Mouse (Mus musculus) mouse trophoblast stem cell (cell line): Measurements from ENCODE around the gene Slc44a5.
"Not testable (repeated sequence)": the region's sequence is repeated elsewhere in the genome, so short reads cannot be mapped to it uniquely, and the experiment has no call there.

Source experiments
- in situ Hi-C, 2 experiments: fragments of 300-500 bp; cut with MseI, MboI; formaldehyde crosslinking; loops; 2 replicates in 1 of 2; 3 replicates in 1 of 2; pipeline ENCODE4 v1.15.1; 2025

The Slc44a5 gene

GRCm38 (mm10) chr3:153968549-153968948 is 4.7 kb upstream of the Slc44a5 start:
- in situ Hi-C loops, result no loop called here

GRCm38 (mm10) chr3:153969451-153969850 is 3.8 kb upstream of the Slc44a5 start:
- in situ Hi-C loops, result no loop called here

DNA sequence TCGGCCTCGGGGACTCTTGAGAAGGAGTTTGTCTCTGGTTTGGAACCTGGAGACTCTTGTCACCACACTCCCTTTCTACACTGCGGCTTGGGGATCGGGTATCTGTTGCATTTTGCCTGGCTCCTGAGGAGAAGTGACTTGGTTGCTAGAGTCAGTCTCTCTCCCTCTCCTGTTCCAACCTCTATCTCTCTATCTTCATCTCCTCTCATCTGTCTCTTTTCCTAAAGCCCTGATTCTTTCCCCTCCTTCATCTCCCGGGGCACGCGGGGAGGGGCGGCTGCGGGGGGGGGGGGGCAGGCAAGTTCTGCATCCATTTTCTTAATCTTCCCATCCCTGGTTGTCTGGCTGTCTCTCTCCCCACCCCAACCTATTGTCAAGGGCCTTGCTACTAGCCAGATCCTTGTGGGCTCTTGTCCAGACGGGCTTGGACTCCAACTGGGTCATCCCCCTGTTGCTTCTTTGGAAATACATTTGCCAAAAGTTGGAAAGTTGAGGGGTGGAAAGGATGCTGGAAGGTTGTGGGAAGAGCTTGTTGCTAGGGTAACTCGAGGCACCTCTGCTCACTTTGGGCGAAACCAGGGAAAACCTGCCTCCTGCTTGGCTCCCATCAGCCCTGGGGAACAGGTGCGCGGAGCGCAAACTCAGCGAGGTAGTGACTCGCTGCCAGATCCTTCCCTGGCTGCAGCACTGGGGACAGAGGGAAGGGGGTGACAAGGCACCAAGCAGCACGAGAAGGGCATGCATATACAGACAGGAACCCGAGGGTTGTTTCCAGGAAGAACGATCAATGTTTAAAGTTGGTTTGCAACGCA is 919 bp downstream of the Slc44a5 start:
- in situ Hi-C loops, result no loop called here

GRCm38 (mm10) chr3:153975060-153975459 is 1.8 kb downstream of the Slc44a5 start:
- in situ Hi-C loops, result no loop called here

DNA sequence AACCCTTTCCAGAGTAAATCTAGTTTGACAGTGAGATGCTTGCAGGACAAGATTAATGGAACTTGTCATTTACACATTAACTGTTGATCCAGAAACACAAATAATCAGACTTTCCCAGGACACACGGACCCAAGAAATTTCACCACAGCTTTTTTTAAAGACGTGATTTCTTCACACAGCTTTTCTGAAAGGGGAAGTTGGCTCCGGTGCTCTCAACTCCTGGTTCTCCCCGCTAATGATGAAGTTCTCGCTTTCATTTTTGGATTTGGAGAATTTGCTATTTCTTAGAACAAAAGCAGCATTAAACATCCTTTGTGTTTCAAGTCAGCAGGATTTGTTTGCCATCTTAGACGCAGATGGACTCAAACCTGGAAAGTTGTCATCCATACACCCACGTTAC is 2.6 kb downstream of the Slc44a5 start:
- in situ Hi-C loops, result no loop called here

DNA sequence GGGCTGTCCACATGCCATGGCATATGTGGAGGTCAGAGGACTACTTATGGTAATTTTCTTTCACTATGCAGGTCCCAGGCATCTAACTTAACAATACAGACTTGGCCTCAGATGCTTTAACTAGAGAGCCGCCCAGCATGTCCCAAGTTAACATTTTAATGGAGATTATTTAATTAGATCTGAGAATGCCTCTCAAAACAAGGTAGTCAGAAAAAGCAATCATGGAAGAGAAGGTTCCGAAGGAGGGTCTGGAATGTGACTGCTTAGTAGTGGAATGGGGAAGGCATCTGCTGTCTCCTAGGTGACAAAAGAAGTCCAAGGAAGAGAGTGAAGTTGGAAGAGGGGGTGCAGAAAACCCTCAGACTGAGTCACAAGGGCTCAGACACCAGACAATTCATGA is 7.4 kb downstream of the Slc44a5 start:
- in situ Hi-C loops, result no loop called here

DNA sequence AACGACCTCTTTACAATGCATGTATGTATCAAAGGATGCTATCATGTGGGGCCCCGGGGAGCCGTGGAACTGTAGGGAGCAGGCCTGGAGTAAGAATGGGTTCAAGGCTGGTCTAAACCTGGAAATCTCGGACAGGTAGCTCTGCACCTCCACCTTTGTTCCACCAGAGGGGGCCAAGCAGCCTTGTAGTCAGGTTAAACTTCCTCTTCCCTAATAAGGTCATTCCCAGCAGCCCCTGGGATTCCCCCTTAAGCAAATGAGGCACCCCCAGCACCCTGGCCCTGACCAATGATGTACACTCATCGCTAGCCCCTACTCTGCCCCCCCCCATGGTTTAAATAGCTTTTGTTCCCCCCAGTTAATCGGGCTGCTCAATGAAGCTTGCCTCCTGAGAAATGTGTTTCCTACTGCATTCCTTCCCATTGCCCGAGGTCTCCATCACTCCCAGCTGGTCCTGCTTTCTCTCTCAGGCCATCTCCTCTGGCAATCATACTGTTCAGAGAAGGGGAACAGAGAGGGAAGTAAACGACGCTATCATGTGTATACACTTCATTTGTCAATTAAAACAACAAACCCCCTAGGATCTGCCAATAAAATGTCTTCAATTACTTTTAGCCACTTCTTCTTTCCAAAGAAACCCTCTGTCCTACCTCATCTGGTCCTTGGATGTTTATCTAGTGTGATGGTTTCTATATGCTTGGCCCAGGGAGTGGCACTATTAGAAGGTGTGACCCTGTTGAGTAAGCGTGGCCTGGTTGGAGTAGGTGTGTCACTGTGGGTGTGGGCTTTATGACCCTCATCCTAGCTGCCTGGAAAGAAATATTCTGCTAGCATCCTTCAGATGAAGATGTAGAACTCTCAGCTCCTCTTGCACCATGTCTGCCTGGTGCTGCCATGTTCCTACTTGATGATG is 11.4 kb downstream of the Slc44a5 start:
- in situ Hi-C loops, result loop anchor here in 1 of 2 experiments (5.0 kb wide), 1 partner anchor 238 kb away; no protein-coding TSS in a partner anchor

GRCm38 (mm10) chr3:153999797-154000528 is 26.7 kb downstream of the Slc44a5 start:
- in situ Hi-C loops, result no loop called here

- in situ Hi-C loops, result no loop called here
Measured at GRCm38 (mm10) chr3:154001348-154001747, 28.1 kb downstream of the Slc44a5 start.

DNA sequence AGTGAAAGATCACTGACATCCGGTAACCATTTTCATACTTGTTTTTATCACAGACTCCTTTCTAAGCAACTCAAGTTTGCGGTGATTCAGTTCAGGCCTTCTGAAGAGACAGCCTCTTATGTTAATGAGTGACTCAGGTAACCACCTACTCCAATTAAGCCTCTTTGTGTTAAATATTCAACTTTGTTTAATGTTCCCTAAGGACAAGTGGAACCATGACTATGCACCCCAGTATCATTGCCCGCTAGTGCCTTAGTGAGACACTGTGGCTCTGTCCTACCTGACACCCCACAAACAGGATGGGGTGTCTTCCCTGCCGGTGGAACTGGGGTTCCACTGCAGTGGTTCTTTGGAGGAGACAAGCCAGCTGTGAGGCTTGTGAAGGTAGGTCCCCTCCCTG is 73.6 kb downstream of the Slc44a5 start:
- in situ Hi-C loops, result no loop called here

- in situ Hi-C loops, result no loop called here
Measured at GRCm38 (mm10) chr3:154053331-154053730, 80.1 kb downstream of the Slc44a5 start.

- in situ Hi-C loops, result no loop called here
Measured at GRCm38 (mm10) chr3:154057464-154057863, 84.2 kb downstream of the Slc44a5 start.

DNA sequence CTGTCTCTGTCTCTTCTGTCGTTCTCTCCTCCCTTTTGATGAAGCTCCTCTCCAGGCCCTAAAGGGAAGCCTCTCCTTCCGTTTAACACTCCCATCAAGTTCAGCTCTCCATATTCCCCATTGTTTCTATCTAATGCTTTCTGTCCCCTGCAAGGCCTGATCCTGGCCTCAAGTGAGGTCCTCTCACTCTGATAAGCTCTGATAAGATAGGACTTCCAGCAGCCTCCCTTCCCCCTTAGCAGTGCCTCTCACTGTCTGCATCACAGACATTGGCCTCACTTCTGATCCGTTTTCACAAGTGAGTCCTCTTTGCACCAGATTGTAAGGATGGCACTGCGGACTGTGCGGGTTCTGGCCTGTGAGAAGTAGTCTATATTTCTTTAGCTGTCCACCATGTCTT is 85.0 kb downstream of the Slc44a5 start:
- in situ Hi-C loops, result no loop called here

DNA sequence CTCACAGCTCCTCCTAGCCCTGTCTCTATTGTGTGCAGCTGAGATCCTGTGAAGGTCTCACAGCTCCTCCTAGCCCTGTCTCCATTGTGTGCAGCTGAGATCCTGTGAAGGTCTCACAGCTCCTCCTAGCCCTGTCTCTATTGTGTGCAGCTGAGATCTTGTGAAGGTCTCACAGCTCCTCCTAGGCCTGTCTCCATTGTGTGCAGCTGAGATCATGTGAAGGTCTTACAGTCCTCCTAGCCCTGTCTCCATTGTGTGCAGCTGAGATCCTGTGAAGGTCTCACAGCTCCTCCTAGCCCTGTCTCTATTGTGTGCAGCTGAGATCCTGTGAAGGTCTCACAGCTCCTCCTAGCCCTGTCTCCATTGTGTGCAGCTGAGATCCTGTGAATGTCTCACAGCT is 98.8 kb downstream of the Slc44a5 start:
- in situ Hi-C loops, result not testable (repeated sequence)

DNA sequence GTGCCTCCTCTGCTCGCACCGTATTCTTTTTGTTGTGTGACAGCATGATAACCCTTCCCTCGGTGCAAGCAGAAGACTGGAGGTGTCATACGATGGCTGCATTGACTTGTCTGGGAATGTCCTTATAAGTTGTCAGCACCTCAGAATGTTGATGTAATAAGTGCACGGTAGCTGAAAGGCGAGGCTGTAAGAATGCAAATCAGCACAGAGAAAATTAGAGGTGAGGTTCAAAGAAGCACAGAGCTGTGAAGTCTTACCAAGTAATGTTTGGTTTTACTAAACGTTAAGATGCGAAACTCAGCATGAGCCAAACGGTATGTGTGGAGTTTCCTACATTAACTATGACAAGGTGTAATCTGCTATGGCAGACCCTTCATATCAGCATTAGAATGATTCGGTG is 102.5 kb downstream of the Slc44a5 start:
- in situ Hi-C loops, result no loop called here

DNA sequence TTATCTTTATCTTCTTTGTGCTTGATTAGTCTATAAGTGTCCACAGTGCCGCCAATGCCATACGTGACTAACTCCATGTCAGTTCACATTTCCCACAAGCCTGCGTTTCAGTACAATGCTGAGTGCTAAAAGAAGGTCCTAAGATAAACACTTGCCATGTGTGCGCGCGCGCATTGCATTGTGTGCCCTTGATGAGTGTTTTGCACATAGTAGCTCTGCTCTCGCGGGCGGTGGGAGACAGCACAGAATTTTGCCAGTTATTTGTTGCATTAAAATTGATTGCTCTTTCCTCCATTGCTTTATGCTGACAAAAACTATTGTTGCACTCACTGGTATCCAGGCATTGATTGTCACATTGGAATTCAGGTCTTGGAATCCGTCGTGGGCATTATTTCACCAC is 108.5 kb downstream of the Slc44a5 start:
- in situ Hi-C loops, result no loop called here

GRCm38 (mm10) chr3:154082241-154082640 is 109.0 kb downstream of the Slc44a5 start:
- in situ Hi-C loops, result no loop called here

DNA sequence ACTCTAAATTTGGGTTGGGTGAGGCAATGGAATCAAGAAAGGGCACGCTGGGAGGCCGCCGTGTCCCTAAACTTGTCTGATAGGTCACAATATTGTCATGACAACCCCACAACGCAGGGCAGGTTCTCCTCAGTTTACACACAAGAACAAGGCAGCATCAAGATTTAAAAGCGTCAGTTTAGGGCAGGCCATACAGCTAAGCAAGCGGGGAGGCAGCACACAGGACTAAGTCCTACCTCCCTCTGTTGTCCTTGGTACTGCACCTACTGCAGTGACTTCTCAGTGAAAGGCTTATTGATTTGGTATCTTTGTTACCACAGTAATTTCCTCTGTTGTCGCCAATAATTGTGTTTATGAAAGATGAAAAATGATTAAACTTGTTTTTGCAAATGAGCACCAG is 109.7 kb downstream of the Slc44a5 start:
- in situ Hi-C loops, result no loop called here

GRCm38 (mm10) chr3:154089996-154090395 is 116.8 kb downstream of the Slc44a5 start:
- in situ Hi-C loops, result no loop called here

- in situ Hi-C loops, result no loop called here
Measured at GRCm38 (mm10) chr3:154091468-154092338, 118.5 kb downstream of the Slc44a5 start.

- in situ Hi-C loops, result no loop called here
Measured at GRCm38 (mm10) chr3:154092466-154092865, 119.2 kb downstream of the Slc44a5 start.
